Mouse (Mus musculus) liver, embryonic 11.5 days (tissue): Measurements from ENCODE around the gene Shprh. TPM values are rescaled to one million over a fixed set of nuclear protein-coding genes. Genes with fewer than 3 reads are reported as not detected.

ENCODE experiments used
- ATAC-seq: fragments of 200-750 bp; cut with Nextera tagmentation; replicated peaks from 2 replicates; pipeline ENCODE4 v1.8.0; 2017; ENCODE audit warnings: moderate number of reproducible peaks, mild to moderate bottlenecking, moderate TSS enrichment, moderate library complexity; ENCODE audit not compliant: low FRiP score
- DNase-seq: peaks from one replicate; pipeline ENCODE4 v3.0.0-alpha.2; 2017; ENCODE audit warnings: low spot score
- H3K27ac ChIP-seq: fragments of 300-500 bp; sonication (generic); 2 replicates; pipeline ENCODE4 v1.5.1; 2014; ENCODE audit warnings: mild to moderate bottlenecking, low read depth, low read length, control low read depth
- H3K27me3 ChIP-seq: fragments of 300-500 bp; sonication (generic); replicated peaks from 2 replicates; pipeline ENCODE4 v1.6.1; 2014; ENCODE audit warnings: low read length, mixed read lengths; ENCODE audit not compliant: control insufficient read depth, insufficient read depth
- H3K36me3 ChIP-seq: fragments of 300-500 bp; sonication (generic); 2 replicates; pipeline ENCODE4 v1.6.1; 2014; ENCODE audit warnings: mild to moderate bottlenecking, low read length, moderate library complexity, mixed read lengths; ENCODE audit not compliant: control insufficient read depth, insufficient read depth
- H3K4me1 ChIP-seq: fragments of 300-500 bp; sonication (generic); replicated peaks from 2 replicates; pipeline ENCODE4 v1.6.1; 2014; ENCODE audit warnings: low read length, mixed read lengths; ENCODE audit not compliant: control insufficient read depth, insufficient read depth
- H3K4me2 ChIP-seq: fragments of 300-500 bp; sonication (generic); 2 replicates; pipeline ENCODE4 v1.6.1; 2014; ENCODE audit warnings: mild to moderate bottlenecking, control low read depth, moderate library complexity
- H3K4me3 ChIP-seq: fragments of 300-500 bp; sonication (generic); 2 replicates; pipeline ENCODE4 v1.5.1; 2014; ENCODE audit warnings: low read depth, low read length, control low read depth
- H3K9ac ChIP-seq: fragments of 300-500 bp; sonication (generic); 2 replicates; pipeline ENCODE4 v1.6.1; 2014; ENCODE audit warnings: low read depth, low read length, control low read depth
- H3K9me3 ChIP-seq: fragments of 300-500 bp; sonication (generic); 2 replicates; pipeline ENCODE4 v1.6.1; 2016; ENCODE audit warnings: low read length, inconsistent platforms, mixed read lengths; ENCODE audit not compliant: control insufficient read depth
- WGBS: fragments of 180-500 bp; shearing (Covaris S2); extraction: QIAGEN DNeasy Blood & Tissue Kit; methylation state at CpG from one replicate; pipeline ENCODE4 v1.1.7; 2014; 5-methylcytosine and 5-hydroxymethylcytosine counted together
- polyA plus RNA-seq: library from polyadenylated mRNA; unstranded; fragments of >200 nt; fragmentation: Nextera tagmentation; extraction: Ambion mirVana; gene quantifications from 2 replicates; pipeline ENCODE4 v1.2.1, GENCODE M21; 2014

Shprh gene
- 16.9 and 17.8 TPM in 2 replicates for polyA plus RNA-seq

- peak within 1 kb of the TSS; percentile 94 for H3K9ac ChIP-seq
- peak within 1 kb of the TSS; percentile 58 for H3K27ac ChIP-seq
- DNase-seq (peak; percentile 94), ATAC-seq (peak; percentile 99)
- peak within 1 kb of the TSS; percentile 87 for H3K4me2 ChIP-seq
- H3K27me3 ChIP-seq = no peaks in the 10 kb centered on the region
- no peaks in the 10 kb centered on the region for H3K9me3 ChIP-seq
- H3K4me1 ChIP-seq = peaks cover 17% of the 10 kb centered on the region
- 2% methylated on average over 60 of the region's 60 CpGs for WGBS
- H3K4me3 ChIP-seq = peak within 1 kb of the TSS; percentile 93
- peaks cover 2% of the 10 kb centered on the region; the same call in 1 of the 2 replicates for H3K36me3 ChIP-seq
Measured at GRCm38 (mm10) chr10:11148884-11149741, at the start of gene Shprh. Gene Shprh, plus strand, starts transcription at chr10:11149427.

GRCm38 (mm10) chr10:11121781-11122180 lies 27.4 kb upstream of the Shprh start:
- 82% methylated on average over 2 of the region's 2 CpGs for WGBS

GRCm38 (mm10) chr10:11145580-11145979 lies 3.6 kb upstream of the Shprh start:
- no peak overlapping the region for H3K4me2 ChIP-seq
- DNase-seq = no peak
- ATAC-seq = no peak
- no peaks in the 10 kb centered on the region for H3K27me3 ChIP-seq
- H3K4me3 ChIP-seq = no peak overlapping the region
- no peaks in the 10 kb centered on the region for H3K9me3 ChIP-seq
- peaks cover 6% of the 10 kb centered on the region; the same call in 1 of the 2 replicates for H3K4me1 ChIP-seq
- H3K27ac ChIP-seq = no peak overlapping the region
- H3K9ac ChIP-seq = no peak overlapping the region
- no peaks in the 10 kb centered on the region for H3K36me3 ChIP-seq

More at GRCm38 (mm10) chr10:11121781-11122180, 27.4 kb upstream of the Shprh start:
- no peak overlapping the region for H3K9ac ChIP-seq
- H3K4me2 ChIP-seq = no peak overlapping the region
- H3K4me1 ChIP-seq = no peaks in the 10 kb centered on the region
- H3K27me3 ChIP-seq = no peaks in the 10 kb centered on the region
- no peak overlapping the region for H3K4me3 ChIP-seq
- DNase-seq = no peak
- no peaks in the 10 kb centered on the region for H3K9me3 ChIP-seq
- no peak overlapping the region for H3K27ac ChIP-seq
- no peak for ATAC-seq
- H3K36me3 ChIP-seq = no peaks in the 10 kb centered on the region

- no peaks in the 10 kb centered on the region for H3K27me3 ChIP-seq
- H3K4me1 ChIP-seq = peaks cover 17% of the 10 kb centered on the region
- no peak overlapping the region for H3K4me3 ChIP-seq
- 80% methylated on average over 4 of the region's 4 CpGs for WGBS
- no peak overlapping the region for H3K9ac ChIP-seq
- ATAC-seq (no peak), DNase-seq (no peak)
- H3K9me3 ChIP-seq = no peaks in the 10 kb centered on the region
- H3K4me2 ChIP-seq = no peak overlapping the region
- no peak overlapping the region for H3K27ac ChIP-seq
- peaks cover 2% of the 10 kb centered on the region; the same call in 1 of the 2 replicates for H3K36me3 ChIP-seq
Measured at GRCm38 (mm10) chr10:11148446-11148845, 781 bp upstream of the Shprh start.

- peak overlapping the region; percentile 93 for H3K4me3 ChIP-seq
- DNase-seq (no peak), ATAC-seq (no peak)
- H3K36me3 ChIP-seq = peaks cover 2% of the 10 kb centered on the region; the same call in 1 of the 2 replicates
- peak overlapping the region; percentile 87 for H3K4me2 ChIP-seq
- H3K27ac ChIP-seq = peak overlapping the region; percentile 58
- no peaks in the 10 kb centered on the region for H3K27me3 ChIP-seq
- WGBS = under 1% methylated on average over 20 of the region's 20 CpGs
- H3K4me1 ChIP-seq = peaks cover 17% of the 10 kb centered on the region
- H3K9me3 ChIP-seq = no peaks in the 10 kb centered on the region
- H3K9ac ChIP-seq = peak overlapping the region; percentile 94
Measured at GRCm38 (mm10) chr10:11149742-11150125, 507 bp downstream of the Shprh start.

GRCm38 (mm10) chr10:11151644-11152043 lies 2.4 kb downstream of the Shprh start:
- no peak overlapping the region for H3K9ac ChIP-seq
- peaks cover 7% of the 10 kb centered on the region for H3K36me3 ChIP-seq
- H3K27ac ChIP-seq = no peak overlapping the region
- peaks cover 17% of the 10 kb centered on the region for H3K4me1 ChIP-seq
- 78% methylated on average over 14 of the region's 14 CpGs for WGBS
- peak overlapping the region; percentile 2; the same call in 1 of the 2 replicates for H3K4me3 ChIP-seq
- ATAC-seq (no peak), DNase-seq (no peak)
- no peaks in the 10 kb centered on the region for H3K9me3 ChIP-seq
- no peaks in the 10 kb centered on the region for H3K27me3 ChIP-seq
- peak overlapping the region; percentile 87; the same call in 1 of the 2 replicates for H3K4me2 ChIP-seq

- H3K9me3 ChIP-seq = no peaks in the 10 kb centered on the region
- H3K4me1 ChIP-seq = no peaks in the 10 kb centered on the region
- no peak overlapping the region for H3K27ac ChIP-seq
- peaks cover 14% of the 10 kb centered on the region for H3K36me3 ChIP-seq
- ATAC-seq (no peak), DNase-seq (no peak)
- H3K27me3 ChIP-seq = no peaks in the 10 kb centered on the region
- H3K4me3 ChIP-seq = no peak overlapping the region
- H3K9ac ChIP-seq = no peak overlapping the region
- 80% methylated on average over 9 of the region's 9 CpGs for WGBS
- H3K4me2 ChIP-seq = no peak overlapping the region
Measured at GRCm38 (mm10) chr10:11157039-11157438, 7.8 kb downstream of the Shprh start.

- Histone ChIP-seq H3K4me2 (no peak overlapping the region), H3K27ac (no peak overlapping the region), H3K4me1 (no peaks in the 10 kb centered on the region), H3K36me3 (peaks cover 32% of the 10 kb centered on the region), H3K27me3 (no peaks in the 10 kb centered on the region), H3K4me3 (no peak overlapping the region), H3K9me3 (no peaks in the 10 kb centered on the region), H3K9ac (no peak overlapping the region)
- WGBS = 89% methylated on average over 5 of the region's 5 CpGs
- DNase-seq (no peak), ATAC-seq (no peak)
Measured at GRCm38 (mm10) chr10:11164537-11164936, 15.3 kb downstream of the Shprh start.

GRCm38 (mm10) chr10:11170252-11170651 lies 21.0 kb downstream of the Shprh start:
- H3K9ac ChIP-seq = no peak overlapping the region
- no peak overlapping the region for H3K27ac ChIP-seq
- 91% methylated on average over 5 of the region's 5 CpGs for WGBS
- H3K27me3 ChIP-seq = no peaks in the 10 kb centered on the region
- H3K4me3 ChIP-seq = no peak overlapping the region
- ATAC-seq (no peak), DNase-seq (no peak)
- H3K4me1 ChIP-seq = no peaks in the 10 kb centered on the region
- H3K36me3 ChIP-seq = peaks cover 31% of the 10 kb centered on the region
- no peaks in the 10 kb centered on the region for H3K9me3 ChIP-seq
- H3K4me2 ChIP-seq = no peak overlapping the region
